Mouse (Mus musculus): Measurements from ENCODE around the gene Setmar.

DNA sequence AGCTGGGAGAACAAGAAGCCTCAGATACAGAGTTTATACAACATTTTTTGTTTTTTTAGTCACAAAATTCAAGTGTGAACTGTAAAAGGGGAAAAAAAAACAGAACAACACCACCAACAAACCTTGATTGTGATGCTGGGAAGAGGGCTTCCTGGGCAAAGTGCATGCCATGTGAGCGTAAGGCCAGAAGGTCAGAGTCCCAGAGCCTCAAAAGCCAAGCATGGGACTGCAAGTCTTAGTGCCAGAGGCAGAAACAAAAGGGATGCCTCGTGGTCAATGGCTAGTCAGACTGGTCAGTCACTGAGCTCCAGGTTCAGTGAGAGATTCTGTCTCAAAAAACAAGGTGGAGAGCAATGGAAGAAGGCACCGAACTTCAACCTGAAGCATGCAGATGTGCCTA lies 27.8 kb downstream of the Setmar start:
- TF ChIP-seq CTCF (IDR thresholded peaks at IDR 0.05; ENCODE audit: extremely low read depth, insufficient read depth, insufficient read length, insufficient replicate concordance) = no peak
- TF ChIP-seq POLR2A (IDR thresholded peaks at IDR 0.05; ENCODE audit: low read depth, low read length) = no peak
